Comparison of ENCODE assay signal across 8 mouse cellular contexts in the genomic region with DNA sequence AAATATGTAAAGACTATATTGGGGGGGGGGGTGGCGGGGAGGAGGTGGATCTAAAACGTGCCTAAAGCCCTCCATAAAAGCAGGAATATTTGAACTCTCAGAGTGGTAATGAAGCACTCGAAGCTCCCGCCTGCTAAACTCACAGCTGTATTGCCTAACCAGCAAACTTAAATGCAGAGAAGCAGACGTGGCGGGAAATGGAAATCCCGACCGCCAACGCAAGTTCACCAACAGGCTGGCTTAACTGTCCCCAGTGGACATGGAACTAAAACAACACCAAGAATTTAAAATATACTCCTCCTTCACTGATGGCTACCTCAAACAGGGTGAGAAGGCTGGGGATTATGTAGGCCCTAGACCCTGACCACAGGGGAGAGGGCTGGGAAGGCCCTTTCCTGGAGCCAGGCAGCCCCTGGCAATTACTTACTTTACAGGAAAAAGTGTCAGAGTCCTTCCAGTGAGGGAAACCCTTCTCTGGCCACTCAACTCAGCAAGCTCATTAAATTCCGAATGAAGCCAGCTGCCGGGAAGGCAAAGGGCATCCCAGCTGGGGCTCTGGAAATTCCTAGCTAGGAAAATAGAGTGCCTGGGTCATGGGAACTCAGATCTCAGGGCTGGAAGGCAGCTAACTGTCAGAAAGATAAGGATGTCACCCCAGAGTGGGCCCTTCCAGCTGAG.
DNase-seq lines count a peak whose midpoint lies in the region; ATAC-seq and TF ChIP-seq lines count a peak whose summit lies in the region.

No protein-coding gene starts in this region.

- H3K9ac ChIP-seq in lung, embryonic 14.5 days = no peak overlapping the region
- no peak overlapping the region for H3K9ac ChIP-seq in limb, embryonic 11.5 days (ENCODE audit: low read length)

- H3K9me3 ChIP-seq in lung, embryonic 14.5 days (ENCODE audit: low read depth, low read length) = no peaks in the 10 kb centered on the region
- H3K9me3 ChIP-seq in hindbrain, embryonic 10.5 days = no peaks in the 10 kb centered on the region
- no peaks in the 10 kb centered on the region for H3K9me3 ChIP-seq in limb, embryonic 11.5 days (ENCODE audit: control insufficient read depth, low read length)

- no peak overlapping the region for H3K4me2 ChIP-seq in lung, embryonic 14.5 days
- no peak overlapping the region for H3K4me2 ChIP-seq in limb, embryonic 11.5 days (ENCODE audit: low read depth, severe bottlenecking)

- H3K36me3 ChIP-seq in lung, embryonic 14.5 days (ENCODE audit: insufficient read depth) = no peaks in the 10 kb centered on the region
- no peaks in the 10 kb centered on the region for H3K36me3 ChIP-seq in hindbrain, embryonic 10.5 days
- no peaks in the 10 kb centered on the region for H3K36me3 ChIP-seq in limb, embryonic 11.5 days (ENCODE audit: control insufficient read depth, insufficient read depth, low read length)

- no peak overlapping the region for H3K4me3 ChIP-seq in lung, embryonic 14.5 days (ENCODE audit: low read depth, low read length)
- H3K4me3 ChIP-seq in hindbrain, embryonic 10.5 days = no peak overlapping the region
- H3K4me3 ChIP-seq in limb, embryonic 11.5 days (ENCODE audit: low read depth, low read length) = no peak overlapping the region

- TF ChIP-seq CTCF in lung, embryonic 14.5 days (IDR thresholded peaks at IDR 0.05; ENCODE audit: low read depth) = no peak

- no peaks in the 10 kb centered on the region for H3K27me3 ChIP-seq in lung, embryonic 14.5 days (ENCODE audit: insufficient read depth, low read length)
- no peaks in the 10 kb centered on the region for H3K27me3 ChIP-seq in hindbrain, embryonic 10.5 days (ENCODE audit: insufficient read depth, poor library complexity, severe bottlenecking)
- no peaks in the 10 kb centered on the region for H3K27me3 ChIP-seq in limb, embryonic 11.5 days (ENCODE audit: control insufficient read depth, insufficient read depth, low read length)

- WGBS in lung, embryonic 14.5 days = 46% methylated on average over 11 of the region's 11 CpGs
- 61% methylated on average over 11 of the region's 11 CpGs for WGBS in hindbrain, embryonic 10.5 days
- 41% methylated on average over 11 of the region's 11 CpGs for WGBS in limb, embryonic 11.5 days

- intact Hi-C loops in left cerebral cortex, postnatal 14 days (cut with DNase I) = no loop called here

- ATAC-seq in lung, embryonic 14.5 days (ENCODE audit: insufficient read depth) = peak; percentile 25; the same call in 1 of the 2 replicates
- peak; percentile 65 for ATAC-seq in limb, embryonic 11.5 days (ENCODE audit: insufficient number of reproducible peaks, low FRiP score, low TSS enrichment, low read depth)

- peaks cover 19% of the 10 kb centered on the region for H3K4me1 ChIP-seq in lung, embryonic 14.5 days (ENCODE audit: insufficient read depth)
- H3K4me1 ChIP-seq in hindbrain, embryonic 10.5 days (replicated peaks) = peaks cover 23% of the 10 kb centered on the region
- peaks cover 20% of the 10 kb centered on the region for H3K4me1 ChIP-seq in limb, embryonic 11.5 days (ENCODE audit: control insufficient read depth, insufficient read depth, low read length)

- peak overlapping the region; percentile 87 for H3K27ac ChIP-seq in lung, embryonic 14.5 days (ENCODE audit: low read depth)
- H3K27ac ChIP-seq in hindbrain, embryonic 10.5 days = peak overlapping the region; percentile 71
- peak overlapping the region; percentile 64 for H3K27ac ChIP-seq in limb, embryonic 11.5 days (replicated peaks; ENCODE audit: low read depth, low read length)

- DNase-seq in lung, embryonic 14.5 days = peak; percentile 78
- DNase-seq in lung, postnatal 25 days (ENCODE audit: low spot score) = no peak
- peak; percentile 57 for DNase-seq in hindbrain, embryonic 10.5 days (ENCODE audit: low spot score)
- peak; percentile 73 for DNase-seq in limb, embryonic 11.5 days (ENCODE audit: low spot score)
- peak; percentile 56 for DNase-seq in retina, embryonic 14.5 days (ENCODE audit: low spot score)
- no peak for DNase-seq in ovary, postnatal 10 days (ENCODE audit: low spot score)
- no peak for DNase-seq in left cerebral cortex, postnatal 14 days (ENCODE audit: low spot score in 2 of 2)
- DNase-seq in adrenal gland, postnatal 25 days = no peak

Comparison
In these comparisons a context has a peak if more than half of its experiments do, and no peak if none do; other contexts are left out.
1. DNase-seq: peak in lung, embryonic 14.5 days (single experiment), hindbrain, embryonic 10.5 days (single experiment), limb, embryonic 11.5 days (single experiment) and retina, embryonic 14.5 days (single experiment); none in lung, postnatal 25 days (single experiment), ovary, postnatal 10 days (single experiment), left cerebral cortex, postnatal 14 days (0 of 2) and adrenal gland, postnatal 25 days (single experiment).
2. Peak in every context shown above with its lines, with median percentiles within 50 percentile points of each other: H3K27ac ChIP-seq.